Mouse (Mus musculus): ENCODE measurements at regions not wholly inside any gene's neighbourhood (a gene's known extent, or its start where the extent isn't known, plus 50 kb on each side); places are given as distances from the start of the nearest gene placed in this dataset.

DNA sequence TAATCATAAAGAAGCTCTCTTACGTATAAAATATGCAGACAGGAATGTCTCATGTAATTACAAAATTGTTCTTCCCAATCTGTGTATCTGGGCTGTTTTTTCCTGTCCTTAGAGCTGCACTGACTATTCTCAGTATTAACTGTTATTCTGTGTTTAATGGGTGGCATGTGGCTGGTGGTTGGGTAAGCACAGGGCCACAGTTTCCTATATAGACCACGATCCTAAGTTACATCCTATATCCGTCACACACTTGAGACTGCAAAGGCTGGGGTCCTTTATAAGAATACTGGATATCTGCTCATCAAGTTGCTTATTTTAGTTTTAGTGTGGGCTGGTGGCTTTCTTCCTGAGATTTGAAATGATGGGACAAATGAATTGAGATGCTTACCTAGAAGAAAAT lies 159.0 kb downstream of the Sox4 start:
- no peak for DNase-seq (ENCODE audit: low read depth)

DNA sequence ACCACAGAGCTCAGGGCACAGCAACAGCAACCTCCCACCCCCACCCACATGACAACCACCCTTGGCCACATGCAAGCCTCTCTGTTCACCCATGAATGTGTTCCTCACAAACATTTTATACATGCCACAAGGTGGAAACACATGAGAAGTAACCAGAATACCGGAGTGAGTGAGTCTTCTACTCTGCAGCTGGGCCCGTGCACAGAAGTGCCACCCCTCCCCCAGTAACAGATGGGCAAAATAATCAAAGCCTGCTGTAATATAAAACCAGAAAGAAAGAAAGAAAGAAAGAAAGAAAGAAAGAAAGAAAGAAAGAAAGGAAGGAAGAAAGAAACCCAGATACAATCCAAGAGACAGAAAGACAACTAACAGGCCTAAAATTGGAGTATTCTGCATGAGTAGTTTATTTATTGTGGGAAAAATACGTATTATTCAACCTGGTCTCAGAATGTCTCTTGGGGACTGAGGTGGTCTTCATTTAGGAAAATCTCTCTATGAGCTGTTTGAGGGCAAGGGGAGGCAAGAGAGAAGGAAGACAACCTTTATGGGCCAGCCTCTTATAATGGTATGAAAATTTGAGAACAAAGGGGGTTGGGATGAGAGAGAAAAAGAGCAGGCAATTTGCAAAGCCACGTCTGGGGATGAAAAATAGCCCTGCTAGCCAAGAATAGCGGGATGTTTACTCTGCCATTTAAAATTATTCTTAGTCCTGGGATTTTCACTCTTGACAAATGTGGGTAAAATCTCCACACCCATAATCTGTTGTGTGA lies 160.2 kb downstream of the Sox4 start:
- no peak for DNase-seq (ENCODE audit: low read depth)

DNA sequence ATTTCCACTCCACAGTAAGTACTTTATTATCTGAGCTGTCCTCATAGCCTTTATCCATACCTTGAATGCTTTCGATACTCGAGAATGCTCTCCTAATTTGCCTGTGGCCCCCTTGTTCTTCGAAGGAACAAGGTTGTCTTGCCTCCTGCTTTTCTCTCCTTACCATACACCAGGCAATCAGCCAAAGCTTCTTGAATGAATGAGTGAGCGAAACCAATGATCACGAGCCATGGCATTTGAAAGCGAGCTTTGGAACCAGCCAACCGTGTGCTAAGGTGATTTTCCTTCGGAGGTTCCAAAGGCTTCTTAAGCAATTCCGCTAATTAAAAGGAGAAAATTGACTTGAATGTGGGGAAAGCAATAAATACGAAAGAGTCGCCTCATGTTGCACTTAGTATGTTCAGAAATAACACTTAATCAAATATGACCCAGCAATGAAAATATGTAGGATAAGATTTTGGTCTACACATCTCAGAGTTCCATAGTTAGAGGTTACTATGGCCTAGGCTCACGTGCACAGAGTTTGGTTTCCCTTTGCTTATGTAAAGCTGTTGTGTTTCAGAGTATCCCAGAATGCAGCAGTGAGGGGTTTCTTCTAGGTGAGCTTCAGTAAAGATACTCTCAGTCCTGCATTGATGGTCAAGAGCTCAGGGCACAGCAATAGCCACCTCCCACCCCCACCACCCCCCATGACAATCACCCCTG lies 160.9 kb downstream of the Sox4 start:
- DNase-seq (ENCODE audit: low read depth) = no peak

DNA sequence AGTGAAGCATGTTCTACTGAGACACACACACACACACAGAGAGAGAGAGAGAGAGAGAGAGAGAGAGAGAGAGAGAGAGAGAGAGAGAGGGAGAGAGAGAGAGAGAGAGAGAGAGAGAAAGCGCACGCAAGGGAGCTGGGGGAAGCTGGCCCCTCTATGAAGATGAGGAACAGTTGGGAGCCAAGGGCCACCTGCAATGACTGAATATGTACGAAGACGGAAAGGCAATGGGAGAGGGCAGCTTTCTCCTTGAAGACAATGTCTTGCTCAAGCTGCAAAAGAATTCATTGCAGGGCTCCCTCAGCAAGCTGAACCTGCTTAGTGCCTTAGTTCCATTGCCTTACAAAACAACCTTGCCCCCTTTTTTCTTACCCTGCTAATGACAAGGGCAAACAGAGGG lies 163.1 kb downstream of the Sox4 start:
- DNase-seq (ENCODE audit: low read depth) = no peak

DNA sequence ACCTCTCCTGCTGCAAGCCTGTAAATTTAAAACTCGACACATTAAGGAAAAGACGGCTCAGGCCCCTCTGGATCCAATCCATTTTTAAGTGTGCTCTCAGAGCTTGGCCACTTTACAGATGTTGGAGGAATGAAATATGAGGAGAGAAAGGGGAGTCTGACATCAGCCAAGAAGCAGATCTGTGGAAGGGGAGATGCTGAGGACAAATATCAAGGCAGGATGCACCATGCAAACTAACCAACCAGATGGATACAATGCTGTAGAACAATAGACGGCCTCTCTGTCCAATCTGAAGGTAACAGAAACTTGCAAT lies 166.2 kb downstream of the Sox4 start:
- no peak for DNase-seq (ENCODE audit: low read depth)

DNA sequence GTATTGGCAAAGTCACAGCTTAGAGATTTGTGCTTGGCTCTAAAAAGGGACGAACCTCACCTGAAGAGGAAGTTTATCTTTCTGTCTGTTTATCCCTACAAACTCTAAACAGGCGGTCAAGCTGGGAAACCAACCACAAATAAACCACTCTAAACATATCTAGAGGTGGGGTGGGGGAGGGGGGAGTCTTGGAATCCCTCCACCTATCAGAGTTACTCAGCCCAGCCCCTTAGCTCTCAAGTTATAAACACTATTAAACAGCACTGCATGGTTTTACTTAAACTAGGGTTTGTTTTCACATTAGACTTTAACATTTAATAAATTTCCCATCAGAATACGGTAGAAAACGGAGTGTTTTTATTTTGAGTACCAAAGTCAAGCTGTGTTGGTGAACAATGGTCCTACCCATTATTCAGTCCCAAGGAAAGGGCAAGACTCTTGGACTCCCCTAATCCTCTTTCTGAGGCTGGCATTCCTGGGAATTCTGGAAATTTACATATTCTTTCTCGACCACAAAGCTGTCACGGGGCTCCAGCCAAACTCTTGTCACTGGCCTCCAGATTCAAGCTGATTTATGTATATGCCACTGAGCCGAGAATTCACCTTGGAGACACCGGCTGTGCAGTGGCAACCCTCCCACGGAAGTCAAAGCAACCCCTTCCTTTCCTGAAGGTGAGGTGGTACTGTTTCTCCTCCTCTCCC lies 166.7 kb downstream of the Sox4 start:
- DNase-seq (ENCODE audit: low read depth) = no peak

DNA sequence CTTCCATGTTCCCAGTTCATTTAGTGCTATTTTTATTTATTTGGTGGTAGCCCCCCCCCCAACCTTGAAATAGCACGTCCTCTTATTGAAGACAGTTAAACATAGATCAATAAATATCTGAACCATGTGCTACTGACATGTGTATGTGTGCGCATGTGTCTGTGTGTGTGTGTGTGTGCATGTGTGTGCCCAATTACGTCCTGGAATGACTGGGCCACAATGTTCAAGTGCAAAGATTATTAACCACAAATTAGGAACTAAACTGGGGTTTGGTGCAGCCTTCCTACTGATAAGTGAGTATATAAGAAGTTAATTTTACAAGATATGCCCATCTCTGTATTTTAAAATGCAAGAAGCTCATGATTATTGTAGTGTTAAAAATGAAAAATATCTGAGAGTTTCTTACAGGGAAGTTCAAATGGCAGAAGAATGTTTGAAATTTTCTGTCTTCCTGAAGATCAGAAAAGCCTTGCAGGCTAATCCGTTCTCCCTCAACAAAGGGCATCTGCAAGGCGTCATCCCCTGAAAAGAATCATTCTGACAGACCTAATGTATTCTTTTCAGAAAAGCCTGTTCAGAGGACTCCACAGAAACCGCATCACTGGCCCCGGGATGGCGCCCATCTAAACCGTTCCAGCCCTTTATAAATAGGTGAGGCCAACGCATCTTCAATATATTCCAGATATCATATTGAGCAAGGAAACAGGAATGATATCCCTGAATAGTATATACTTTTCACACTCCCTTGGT lies 170.8 kb downstream of the Sox4 start:
- no peak for DNase-seq (ENCODE audit: low read depth)

DNA sequence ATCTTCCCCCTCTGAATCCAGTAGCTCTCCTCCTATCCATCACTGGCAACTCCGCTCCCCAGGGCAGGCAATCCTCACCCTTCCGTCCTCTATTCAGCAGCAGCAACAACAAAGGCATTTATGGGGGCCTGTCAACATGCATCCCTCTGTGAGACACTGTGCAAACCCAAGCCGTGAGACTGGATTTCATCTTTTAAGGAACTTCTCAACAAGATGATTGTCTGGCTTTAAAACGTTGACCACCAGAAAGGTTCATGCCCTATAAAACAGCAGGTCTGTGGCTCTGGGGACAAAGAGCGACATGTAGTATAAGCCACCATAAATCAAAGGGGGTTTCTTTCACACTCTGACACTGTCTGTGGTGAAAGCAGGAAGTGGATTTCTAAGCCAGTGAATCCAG lies 171.4 kb downstream of the Sox4 start:
- no peak for DNase-seq (ENCODE audit: low read depth)

DNA sequence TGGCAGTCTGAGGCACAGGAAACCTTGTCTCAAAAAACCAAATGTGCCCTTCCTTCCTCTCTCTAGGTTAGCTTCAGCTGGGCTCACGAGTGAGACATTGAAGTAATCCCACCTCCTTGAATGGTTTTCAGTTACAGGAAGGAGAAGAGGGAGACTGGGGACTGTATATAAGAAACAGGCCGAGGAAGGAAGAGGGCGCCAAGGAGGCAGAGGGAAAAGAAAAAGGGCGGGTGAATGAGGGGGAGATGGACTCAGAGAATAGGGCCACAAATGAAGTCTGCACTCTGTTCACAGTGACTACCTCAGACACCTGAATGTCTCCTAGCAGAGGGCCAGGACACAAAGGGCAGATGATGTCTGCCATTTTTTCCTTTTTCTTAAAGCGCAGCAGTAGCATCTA lies 171.9 kb downstream of the Sox4 start:
- no peak for DNase-seq (ENCODE audit: low read depth)

DNA sequence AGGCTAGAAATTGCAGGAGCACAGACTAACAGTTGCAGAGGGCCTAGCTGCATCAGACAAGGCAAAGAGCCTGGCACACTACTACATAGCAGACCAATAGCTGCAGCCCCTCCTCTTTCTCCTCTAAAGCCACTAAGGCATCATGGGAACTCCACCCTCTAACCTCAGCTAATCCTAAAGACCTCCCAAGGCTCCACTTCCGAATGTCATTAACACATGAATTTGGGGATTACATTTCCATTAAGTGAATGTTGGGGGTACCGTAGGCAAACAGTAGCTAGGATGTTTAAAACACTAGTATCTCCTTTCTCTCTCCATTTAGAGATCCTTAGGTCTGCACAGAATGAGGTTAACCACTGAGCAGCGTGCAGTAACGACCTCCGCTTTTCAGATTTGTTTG lies 173.1 kb downstream of the Sox4 start:
- DNase-seq (ENCODE audit: low read depth) = no peak

DNA sequence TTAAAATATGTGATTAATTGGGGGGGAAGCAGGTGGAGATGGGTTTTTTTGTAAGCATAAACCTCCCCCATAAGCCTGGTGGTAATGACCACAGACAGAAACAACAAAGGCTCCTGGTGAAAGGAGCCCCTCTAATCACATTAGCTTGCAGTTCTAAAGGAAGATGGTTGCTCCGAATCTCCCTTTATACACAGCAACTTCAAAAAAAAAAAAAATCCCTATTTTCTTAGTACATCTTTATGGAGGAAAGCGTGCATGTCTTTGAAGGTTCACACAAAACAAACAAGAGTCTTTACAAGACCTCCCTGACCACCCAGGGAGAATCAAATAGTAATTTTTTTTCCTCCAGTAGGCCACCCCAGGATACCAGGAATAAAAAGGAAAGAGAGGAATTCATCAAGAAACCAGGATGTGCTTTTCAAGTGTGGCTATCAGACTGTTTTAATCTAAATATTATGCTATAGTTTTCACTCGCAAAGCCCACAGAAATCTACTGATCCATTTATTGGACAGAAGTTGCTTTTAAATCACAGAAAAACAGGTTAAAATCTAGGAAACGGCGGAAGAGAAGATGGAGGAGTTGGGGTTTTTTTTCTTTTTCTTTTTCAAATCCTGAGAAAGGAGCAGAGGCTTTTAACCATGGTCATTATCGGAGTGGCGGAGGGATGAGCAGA lies 178.2 kb downstream of the Sox4 start:
- DNase-seq (ENCODE audit: low read depth) = no peak

DNA sequence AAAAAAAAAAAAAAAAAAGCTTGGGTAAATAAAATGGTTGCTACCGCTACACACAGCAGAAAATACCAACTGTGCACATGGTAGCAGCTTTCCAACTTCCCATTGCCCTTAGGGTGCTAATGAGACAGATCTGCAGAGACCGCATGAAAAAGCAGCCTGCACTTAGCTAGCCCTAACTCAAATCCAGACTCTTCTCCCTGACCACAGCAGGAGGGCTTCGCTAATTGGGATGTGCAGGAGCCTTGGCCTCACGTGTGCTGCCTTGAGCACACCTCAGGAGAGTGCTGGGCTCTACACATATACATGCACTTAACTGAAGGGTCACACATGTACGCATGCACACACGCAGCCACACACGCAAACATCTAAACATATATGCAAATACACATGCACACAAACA lies 178.9 kb downstream of the Sox4 start:
- DNase-seq (ENCODE audit: low read depth) = no peak

DNA sequence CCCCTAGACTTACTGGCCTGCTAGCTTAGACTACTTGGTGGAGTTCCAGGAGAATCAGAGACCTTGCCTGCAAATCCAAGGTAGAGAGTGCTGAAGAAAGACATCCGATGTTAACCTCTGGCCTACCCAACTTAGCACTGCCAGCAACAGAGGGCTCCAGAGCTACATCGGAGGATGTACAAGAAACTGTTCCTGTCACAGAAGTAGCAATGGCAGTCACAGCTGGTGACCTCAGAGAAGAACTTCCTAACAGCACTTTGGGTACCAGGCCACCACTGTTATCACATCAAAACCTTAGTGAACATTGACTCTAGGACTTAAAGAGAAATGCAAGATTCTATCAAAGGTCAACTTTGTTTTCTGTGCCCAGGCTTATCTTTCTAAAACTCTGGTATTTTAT lies 180.0 kb downstream of the Sox4 start:
- no peak for DNase-seq (ENCODE audit: low read depth)

DNA sequence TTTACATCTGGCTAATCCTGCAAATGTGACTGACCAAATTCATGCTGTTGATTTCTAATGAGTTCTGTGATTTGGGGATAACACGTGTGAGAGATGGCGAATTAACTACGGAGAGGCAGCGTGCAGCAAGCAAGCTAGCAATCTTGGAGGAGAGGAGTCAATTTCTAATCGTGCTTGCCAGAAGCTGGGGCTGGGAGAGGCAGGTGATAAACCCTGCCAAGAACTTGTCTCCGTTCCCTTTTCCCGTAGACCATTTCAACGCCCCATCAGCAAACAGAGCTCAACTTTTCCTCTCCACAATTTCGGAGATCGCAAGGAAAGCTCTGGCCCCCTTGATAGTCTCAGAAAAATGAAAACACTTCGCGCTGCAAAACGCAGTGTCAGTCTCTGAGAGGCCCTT lies 183.0 kb downstream of the Sox4 start:
- no peak for DNase-seq (ENCODE audit: low read depth)

DNA sequence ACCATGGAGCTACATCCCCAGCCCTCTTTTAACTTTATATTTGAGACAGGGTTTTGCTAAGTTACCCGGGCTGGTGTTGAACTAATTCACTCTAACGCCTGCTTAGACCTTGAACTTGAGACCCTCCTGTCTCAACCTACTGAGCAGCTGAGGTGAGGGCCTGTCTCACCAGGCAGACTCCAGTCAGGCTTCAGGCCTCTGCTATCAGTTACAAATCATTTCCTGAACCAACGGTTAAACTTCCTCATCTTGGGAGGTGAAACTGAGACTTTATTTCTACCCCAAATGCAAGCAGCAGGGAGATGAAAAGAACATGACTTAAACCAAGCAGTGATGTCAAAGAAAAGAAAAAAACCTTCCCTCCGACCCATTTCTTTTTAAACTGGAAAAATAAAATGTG lies 183.5 kb downstream of the Sox4 start:
- no peak for DNase-seq (ENCODE audit: low read depth)

DNA sequence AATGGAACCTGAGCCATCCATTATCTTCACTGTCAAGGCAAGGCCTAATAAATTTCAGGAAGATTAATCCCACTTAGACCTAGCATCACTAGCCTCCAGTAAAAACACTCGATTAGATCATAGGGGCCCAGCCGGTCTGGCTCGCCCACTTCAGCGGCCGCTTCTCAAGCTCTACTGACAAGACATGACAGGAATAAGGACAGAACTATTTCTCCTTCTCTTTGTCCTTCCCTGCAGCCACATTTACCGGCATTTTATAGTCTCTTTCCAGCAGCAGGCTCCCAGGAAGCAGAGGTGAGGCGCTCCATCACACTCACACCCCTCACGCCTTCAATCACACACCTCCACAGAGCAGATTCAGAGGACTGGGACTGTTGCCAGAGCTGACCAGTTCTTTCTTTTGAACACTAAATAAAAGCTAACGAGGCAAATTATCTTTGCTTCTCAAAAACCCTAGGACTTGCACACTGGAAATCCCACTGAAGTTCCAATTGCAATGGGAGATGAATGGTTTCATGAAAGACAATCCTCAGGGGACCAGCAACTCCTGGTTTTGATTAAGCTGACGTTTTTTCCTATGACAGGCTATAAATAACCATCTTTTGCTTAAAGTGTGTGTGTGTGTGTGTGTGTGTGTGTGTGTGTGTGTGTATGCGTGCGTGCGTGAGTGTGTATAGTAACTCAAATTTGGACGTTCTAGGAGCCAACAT lies 184.6 kb downstream of the Sox4 start:
- no peak for DNase-seq (ENCODE audit: low read depth)

DNA sequence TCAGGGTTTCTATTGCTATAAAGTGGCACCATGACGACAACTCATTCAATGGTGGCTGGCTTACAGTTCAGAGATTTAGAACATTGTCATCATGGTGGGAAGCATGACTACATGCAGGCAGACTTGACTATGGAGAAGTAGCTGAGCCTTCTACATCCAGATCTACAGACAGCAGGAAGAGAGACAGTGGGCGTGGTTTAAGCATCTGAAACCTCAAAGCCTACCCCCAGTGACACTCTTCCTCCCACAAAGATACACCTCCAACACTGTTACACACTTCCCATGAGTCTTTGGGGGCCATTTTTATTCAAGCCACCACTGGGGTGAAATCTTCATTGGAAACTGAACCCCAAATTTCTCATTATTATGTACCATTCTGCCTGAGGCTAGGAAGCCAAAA lies 191.0 kb downstream of the Sox4 start:
- DNase-seq (ENCODE audit: low read depth) = no peak

DNA sequence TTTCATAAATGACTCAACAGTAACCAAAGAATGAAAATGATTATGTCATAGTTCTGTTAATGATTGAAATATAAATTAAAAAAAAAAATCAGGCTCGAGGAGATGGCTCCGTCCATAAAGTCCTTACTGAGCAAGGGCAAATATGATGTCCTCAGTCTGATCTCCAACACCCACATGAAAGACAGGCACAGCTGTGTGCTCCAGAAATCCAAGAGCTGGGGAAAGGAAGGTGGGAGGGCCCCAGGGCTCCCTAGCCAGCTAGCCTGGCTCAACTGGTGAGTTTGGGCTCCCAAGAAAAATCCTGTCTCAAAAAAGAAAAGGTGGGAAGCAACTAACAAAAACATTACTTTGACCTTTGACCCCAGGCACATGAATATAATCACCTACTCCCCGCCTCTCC lies 194.5 kb downstream of the Sox4 start:
- no peak for DNase-seq (ENCODE audit: low read depth)

DNA sequence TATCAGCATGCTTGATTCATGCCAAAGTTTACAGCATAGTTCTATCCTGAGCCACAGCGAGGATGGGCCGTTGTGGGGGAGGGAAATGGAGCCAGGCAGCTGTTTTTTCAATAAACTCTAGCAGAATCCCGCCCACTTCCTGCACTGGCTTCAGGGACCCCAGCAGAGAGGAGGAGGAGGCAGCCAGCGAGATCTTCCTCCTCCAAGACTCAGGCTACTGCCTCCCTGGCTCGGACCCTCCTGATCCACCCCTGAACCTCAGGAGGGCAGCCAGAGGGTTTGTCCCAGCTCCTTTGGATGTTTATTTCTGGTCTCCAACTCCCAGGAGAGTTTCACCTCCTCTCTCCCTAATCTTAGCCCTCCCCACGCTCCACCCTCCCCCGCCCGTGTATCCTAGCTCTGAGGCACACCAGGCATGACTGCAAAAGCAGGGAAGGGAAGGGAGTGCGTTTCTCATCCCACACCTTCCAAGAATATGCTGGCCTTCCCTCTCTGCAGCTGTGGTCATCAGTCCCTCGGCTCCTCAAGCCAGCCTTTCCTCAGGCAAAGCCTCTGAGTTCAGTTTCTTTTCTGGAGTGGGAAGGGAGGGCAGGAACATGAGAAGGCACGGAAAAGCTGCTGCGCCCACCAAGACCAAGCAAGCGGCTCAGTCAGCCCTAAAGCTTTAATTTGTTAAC lies 195.5 kb downstream of the Sox4 start:
- DNase-seq (ENCODE audit: low read depth) = peak; percentile 31

DNA sequence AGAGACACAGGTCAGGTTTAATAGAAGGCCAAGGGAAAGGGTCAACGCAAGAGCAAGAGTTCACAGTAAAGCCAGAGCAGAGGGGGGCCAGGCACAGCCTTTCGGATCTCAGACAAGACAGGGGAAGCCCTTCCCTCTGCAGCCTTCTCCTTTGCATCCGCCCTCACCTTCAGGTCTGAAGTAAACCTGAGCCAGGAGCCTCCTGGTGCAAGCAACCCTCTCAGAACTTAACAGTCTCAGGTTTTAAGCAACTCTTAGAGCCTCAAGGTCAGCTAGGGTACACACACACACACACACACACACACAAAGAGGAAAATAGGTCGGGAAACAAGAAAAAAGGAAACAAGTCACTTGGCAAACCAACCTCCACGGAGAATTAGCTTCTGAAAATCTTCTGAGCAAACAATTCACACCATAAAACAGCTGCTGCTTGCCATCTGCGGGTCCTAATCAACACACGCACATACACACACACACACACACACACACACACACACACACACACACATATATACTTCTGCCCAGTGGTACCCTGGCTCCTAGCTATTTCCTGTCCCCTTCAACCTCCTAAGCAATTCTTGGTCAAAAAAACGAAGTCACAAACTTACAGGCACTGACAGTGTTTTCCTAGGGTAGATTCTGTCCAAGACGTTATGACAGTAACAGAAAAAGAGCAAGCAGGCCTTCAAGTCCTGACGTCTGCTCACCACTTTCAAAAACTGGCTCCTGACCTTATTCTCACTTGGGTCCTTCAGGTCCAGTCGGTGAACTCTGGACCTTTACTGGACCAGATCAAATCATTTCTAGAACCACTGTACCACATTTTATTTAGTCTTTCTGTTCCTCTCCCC lies 196.4 kb downstream of the Sox4 start:
- no peak for DNase-seq (ENCODE audit: low read depth)

Data from c-Kit-positive CD71-negative TER-119-negative erythroid progenitor cells, embryonic 14.5 days (primary cell).